Mouse (Mus musculus) embryonic facial prominence, embryonic 15.5 days (tissue): ENCODE data around the gene Tgfb2. TPM values are rescaled to one million over a fixed set of nuclear protein-coding genes. Genes with fewer than 3 reads are reported as not detected.

Experiments used
- ATAC-seq: fragments of 200-750 bp; cut with Nextera tagmentation; 2 replicates; pipeline ENCODE4 v1.8.0; 2017; ENCODE audit warnings: low read depth, moderate TSS enrichment; ENCODE audit not compliant: insufficient number of reproducible peaks, low FRiP score, low TSS enrichment
- H3K27ac ChIP-seq: fragments of 300-500 bp; sonication (generic); replicated peaks from 2 replicates; pipeline ENCODE4 v1.5.1; 2015; ENCODE audit warnings: mild to moderate bottlenecking, inconsistent platforms
- H3K27me3 ChIP-seq: fragments of 300-500 bp; sonication (generic); 2 replicates; pipeline ENCODE4 v1.6.1; 2015; ENCODE audit warnings: inconsistent platforms
- H3K36me3 ChIP-seq: fragments of 300-500 bp; sonication (generic); 2 replicates; pipeline ENCODE4 v1.6.1; 2015; ENCODE audit warnings: mild to moderate bottlenecking, inconsistent platforms
- H3K4me1 ChIP-seq: fragments of 300-500 bp; sonication (generic); 2 replicates; pipeline ENCODE4 v1.6.1; 2015; ENCODE audit warnings: inconsistent platforms
- H3K4me2 ChIP-seq: fragments of 300-500 bp; sonication (generic); replicated peaks from 2 replicates; pipeline ENCODE4 v1.6.1; 2015; ENCODE audit warnings: mild to moderate bottlenecking, inconsistent platforms
- H3K4me3 ChIP-seq: fragments of 300-500 bp; sonication (generic); replicated peaks from 2 replicates; pipeline ENCODE4 v1.5.1; 2015; ENCODE audit warnings: mild to moderate bottlenecking, inconsistent platforms
- H3K9ac ChIP-seq: fragments of 300-500 bp; sonication (generic); 2 replicates; pipeline ENCODE4 v1.6.1; 2015; ENCODE audit warnings: inconsistent platforms
- H3K9me3 ChIP-seq: fragments of 300-500 bp; sonication (generic); replicated peaks from 2 replicates; pipeline ENCODE4 v1.6.1; 2016; ENCODE audit warnings: inconsistent platforms
- WGBS: fragments of 180-500 bp; shearing (Covaris S2); methylation state at CpG from one replicate; pipeline ENCODE4 v1.1.7; 2015; 5-methylcytosine and 5-hydroxymethylcytosine counted together
- polyA plus RNA-seq: library from polyadenylated mRNA; unstranded; fragments of >200 nt; fragmentation: Nextera tagmentation; extraction: Ambion mirVana; gene quantifications from 2 replicates; pipeline ENCODE4 v1.2.1, GENCODE M21; 2015

Gene Tgfb2
- polyA plus RNA-seq, 1 experiment from 2014 or later = 86.3 TPM

DNA sequence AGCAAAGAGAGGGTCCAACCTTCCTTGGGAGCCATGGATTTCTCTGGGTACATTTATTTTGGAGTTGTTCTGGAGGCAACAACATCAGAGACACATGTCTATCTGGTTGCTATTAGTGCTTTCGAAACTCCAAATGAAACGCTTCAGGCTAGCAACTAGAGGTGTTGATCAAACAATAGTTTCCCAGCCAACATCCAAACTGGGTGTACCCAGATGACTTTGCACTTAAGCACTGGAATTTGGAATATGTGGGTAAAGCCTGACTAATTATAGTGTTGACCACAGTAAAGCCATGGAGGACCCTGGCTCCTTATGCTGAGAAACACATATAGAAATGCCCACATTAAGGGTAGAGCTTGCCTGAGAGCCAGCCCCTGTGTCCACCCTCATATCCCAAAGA, 124.7 kb downstream of the Tgfb2 start:
- Histone ChIP-seq H3K27me3 (no peaks in the 10 kb centered on the region), H3K36me3 (no peaks in the 10 kb centered on the region), H3K27ac (no peak overlapping the region), H3K4me1 (peaks cover 2% of the 10 kb centered on the region; the same call in 1 of the 2 replicates), H3K9me3 (no peaks in the 10 kb centered on the region), H3K9ac (no peak overlapping the region), H3K4me3 (no peak overlapping the region), H3K4me2 (no peak overlapping the region)
- no peak for ATAC-seq
- 41% methylated on average over 2 of the region's 2 CpGs for WGBS

DNA sequence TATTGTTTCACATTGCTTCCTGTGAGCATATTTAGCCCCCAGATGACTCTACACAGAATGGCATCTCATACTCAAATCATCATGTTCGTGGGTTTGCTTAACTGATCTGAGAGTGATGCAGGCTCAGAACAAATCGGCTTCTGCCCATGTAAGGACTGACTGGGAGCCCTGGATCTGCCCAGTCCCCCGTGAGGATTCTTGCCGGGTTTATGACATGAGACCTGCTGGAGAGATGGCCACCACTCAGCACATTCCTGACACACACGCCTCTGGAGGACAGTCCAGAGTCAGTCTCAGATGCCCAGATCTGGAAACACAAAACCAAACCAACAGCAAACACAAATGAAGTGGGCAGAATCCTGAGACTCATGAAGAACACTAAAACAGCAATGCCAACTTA, 128.5 kb downstream of the Tgfb2 start:
- Histone ChIP-seq H3K9me3 (no peaks in the 10 kb centered on the region), H3K4me2 (no peak overlapping the region), H3K4me3 (no peak overlapping the region), H3K9ac (no peak overlapping the region), H3K4me1 (no peaks in the 10 kb centered on the region), H3K36me3 (no peaks in the 10 kb centered on the region), H3K27ac (no peak overlapping the region), H3K27me3 (no peaks in the 10 kb centered on the region)
- ATAC-seq = no peak
- 82% methylated on average over 5 of the region's 5 CpGs for WGBS

DNA sequence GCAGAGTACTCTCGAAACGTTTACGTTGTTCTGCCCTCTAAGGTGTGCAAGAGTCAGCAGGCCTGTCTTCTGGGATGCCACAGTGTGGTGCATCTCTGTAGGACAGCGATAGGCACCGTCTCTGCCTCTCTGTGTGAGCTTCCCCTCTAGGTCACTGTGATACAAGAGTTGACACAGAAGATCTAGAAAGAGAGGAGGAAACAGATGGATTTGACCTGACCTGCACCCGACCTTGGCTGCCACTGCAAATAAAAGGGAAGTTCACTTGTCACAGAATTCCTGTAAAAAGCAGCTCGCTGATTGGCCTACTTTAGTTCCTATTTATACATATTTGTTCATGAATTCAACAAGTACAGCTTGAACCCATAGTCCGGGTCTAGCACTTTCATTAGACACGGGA, 130.2 kb downstream of the Tgfb2 start:
- no peaks in the 10 kb centered on the region for H3K4me1 ChIP-seq
- WGBS = 73% methylated on average over 9 of the region's 9 CpGs
- no peak overlapping the region for H3K4me3 ChIP-seq

DNA sequence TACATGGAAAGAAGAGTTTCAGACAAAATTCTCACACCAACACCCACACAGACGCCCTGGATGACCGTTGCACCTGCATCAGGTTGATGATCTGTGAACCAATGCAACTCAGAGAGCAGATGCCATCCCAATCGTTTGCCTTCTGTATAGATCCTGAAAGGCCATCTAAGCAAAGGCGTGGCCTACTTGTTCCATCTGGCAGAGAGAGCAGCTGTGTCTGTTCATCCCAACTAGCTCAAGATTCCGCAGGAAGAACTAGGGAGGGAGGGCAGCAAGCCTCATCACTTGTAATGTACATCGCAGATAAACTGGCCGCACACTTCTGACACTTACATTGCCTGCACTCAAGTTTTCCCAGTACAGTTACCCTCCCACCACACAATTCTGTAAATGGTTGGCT, 130.7 kb downstream of the Tgfb2 start:
- no peaks in the 10 kb centered on the region for H3K4me1 ChIP-seq
- H3K36me3 ChIP-seq = no peaks in the 10 kb centered on the region
- no peak overlapping the region for H3K27ac ChIP-seq
- 89% methylated on average over 7 of the region's 7 CpGs for WGBS
- H3K4me2 ChIP-seq = no peak overlapping the region
- H3K9ac ChIP-seq = no peak overlapping the region
- H3K4me3 ChIP-seq = no peak overlapping the region
- H3K9me3 ChIP-seq = no peaks in the 10 kb centered on the region
- no peaks in the 10 kb centered on the region for H3K27me3 ChIP-seq
- ATAC-seq = no peak

More for the DNA sequence above, 130.2 kb downstream of the Tgfb2 start:
- H3K9me3 ChIP-seq = no peaks in the 10 kb centered on the region
- no peaks in the 10 kb centered on the region for H3K36me3 ChIP-seq
- H3K9ac ChIP-seq = no peak overlapping the region
- no peak overlapping the region for H3K4me2 ChIP-seq
- no peaks in the 10 kb centered on the region for H3K27me3 ChIP-seq
- H3K27ac ChIP-seq = no peak overlapping the region
- ATAC-seq = no peak

Other genes starting within 250 kb of the Tgfb2 start
- gene Rrp15, start 43.4 kb upstream of the Tgfb2 start, polyA plus RNA-seq = 62.6 and 62.7 TPM in 2 replicates